Mouse (Mus musculus): ENCODE measurements around the gene 2010111I01Rik.

DNA sequence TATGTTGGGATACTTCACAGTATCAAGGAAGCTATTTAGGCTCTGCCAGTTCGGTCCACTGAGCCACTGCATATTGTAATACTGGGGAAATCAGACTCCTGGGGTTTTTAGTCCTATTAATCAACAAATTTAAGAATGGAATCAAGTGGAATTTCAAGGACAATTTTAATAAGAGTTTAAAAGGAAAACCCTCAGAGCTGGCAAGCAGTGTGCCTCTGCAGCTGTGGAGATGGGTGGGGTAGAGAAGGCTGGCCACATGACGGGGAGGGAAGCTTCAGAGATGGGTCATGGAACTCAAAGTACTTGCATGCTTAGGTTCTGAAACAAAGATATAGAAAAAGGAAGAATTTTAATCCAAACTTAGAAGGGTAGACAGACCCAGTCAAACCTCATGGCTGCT lies 116.1 kb downstream of the 2010111I01Rik start:
- no peak for TF ChIP-seq CTCF (IDR thresholded peaks at IDR 0.05; ENCODE audit: low read depth, low read length)
- no peak for TF ChIP-seq POLR2A (IDR thresholded peaks at IDR 0.05; ENCODE audit: borderline replicate concordance, low read depth, low read length)

All from bone marrow macrophage, adult 2 months (primary cell).